Mouse (Mus musculus) stomach, embryonic 14.5 days (tissue): ENCODE measurements around the gene 9430097D07Rik. TPM values are rescaled to one million over a fixed set of nuclear protein-coding genes. Genes with fewer than 3 reads are reported as not detected.
A peak's percentile ranks its signal among the peaks of the same experiment; 100 is the strongest.

ENCODE experiments used
- ATAC-seq: fragments of 200-750 bp; cut with Nextera tagmentation; 2 replicates; pipeline ENCODE4 v1.8.0; 2017; ENCODE audit warnings: low read depth, moderate TSS enrichment; ENCODE audit not compliant: insufficient number of reproducible peaks, insufficient read depth, low FRiP score
- H3K27ac ChIP-seq: fragments of 300-500 bp; sonication (generic); 2 replicates; pipeline ENCODE4 v1.5.1; 2014; ENCODE audit warnings: mild to moderate bottlenecking, low read length, moderate library complexity, mixed read lengths
- H3K27me3 ChIP-seq: fragments of 300-500 bp; sonication (generic); 2 replicates; pipeline ENCODE4 v1.6.1; 2014; ENCODE audit warnings: low read length, control low read depth, mixed read lengths; ENCODE audit not compliant: control insufficient read depth, insufficient read depth
- H3K36me3 ChIP-seq: fragments of 300-500 bp; sonication (generic); 2 replicates; pipeline ENCODE4 v1.6.1; 2014; ENCODE audit warnings: mild to moderate bottlenecking, control low read depth, low read length, moderate library complexity, mixed read lengths; ENCODE audit not compliant: control insufficient read depth, insufficient read depth
- H3K4me1 ChIP-seq: fragments of 300-500 bp; sonication (generic); 2 replicates; pipeline ENCODE4 v1.6.1; 2014; ENCODE audit warnings: low read length, control low read depth, mixed read lengths; ENCODE audit not compliant: control insufficient read depth, insufficient read depth
- H3K4me2 ChIP-seq: fragments of 300-500 bp; sonication (generic); replicated peaks from 2 replicates; pipeline ENCODE4 v1.6.1; 2014; ENCODE audit warnings: low read depth, low read length, control low read depth
- H3K4me3 ChIP-seq: fragments of 300-500 bp; sonication (generic); 2 replicates; pipeline ENCODE4 v1.5.1; 2014; ENCODE audit warnings: low read depth, low read length, control low read depth
- H3K9ac ChIP-seq: fragments of 300-500 bp; sonication (generic); replicated peaks from 2 replicates; pipeline ENCODE4 v1.6.1; 2014; ENCODE audit warnings: low read depth, mild to moderate bottlenecking, control low read depth, low read length, moderate library complexity, mixed read lengths
- H3K9me3 ChIP-seq: fragments of 300-500 bp; sonication (generic); 2 replicates; pipeline ENCODE4 v1.6.1; 2016; ENCODE audit warnings: low read depth, low read length, control low read depth; ENCODE audit not compliant: control insufficient read depth
- WGBS: fragments of 180-500 bp; shearing (Covaris S2); extraction: QIAGEN DNeasy Blood & Tissue Kit; methylation state at CpG from one replicate; pipeline ENCODE4 v1.1.7; 2014; 5-methylcytosine and 5-hydroxymethylcytosine counted together
- polyA plus RNA-seq: library from polyadenylated mRNA; unstranded; fragments of >200 nt; fragmentation: Nextera tagmentation; extraction: Ambion mirVana; gene quantifications from 2 replicates; pipeline ENCODE4 v1.2.1, GENCODE M21; 2014

9430097D07Rik gene
- polyA plus RNA-seq, 1 experiment from 2014 or later, result not detected

- Histone ChIP-seq H3K4me2 (no peak overlapping the region), H3K9me3 (no peaks in the 10 kb centered on the region), H3K27me3 (no peaks in the 10 kb centered on the region), H3K9ac (no peak overlapping the region), H3K27ac (no peak overlapping the region), H3K36me3 (no peaks in the 10 kb centered on the region), H3K4me1 (peaks cover 5% of the 10 kb centered on the region; the same call in 1 of the 2 replicates), H3K4me3 (no peak overlapping the region)
- no peak for ATAC-seq
- 79% methylated on average over 2 of the region's 2 CpGs for WGBS
These were observed 45.0 kb downstream of the 9430097D07Rik start for GRCm38 (mm10) chr2:32530479-32530878.

GRCm38 (mm10) chr2:32528326-32528725 lies 47.2 kb downstream of the 9430097D07Rik start:
- Histone ChIP-seq H3K4me3 (no peak overlapping the region), H3K9me3 (no peaks in the 10 kb centered on the region), H3K36me3 (no peaks in the 10 kb centered on the region), H3K4me2 (no peak overlapping the region), H3K27ac (no peak overlapping the region), H3K9ac (no peak overlapping the region), H3K27me3 (no peaks in the 10 kb centered on the region), H3K4me1 (no peaks in the 10 kb centered on the region)
- ATAC-seq, result no peak
- 85% methylated on average over 1 of the region's 1 CpGs for WGBS

- no peaks in the 10 kb centered on the region for H3K9me3 ChIP-seq
- no peaks in the 10 kb centered on the region for H3K36me3 ChIP-seq
- H3K27ac ChIP-seq, result no peak overlapping the region
- H3K4me3 ChIP-seq, result no peak overlapping the region
- H3K4me1 ChIP-seq, result no peaks in the 10 kb centered on the region
- no peak for ATAC-seq
- no peak overlapping the region for H3K4me2 ChIP-seq
- no peak overlapping the region for H3K9ac ChIP-seq
- 70% methylated on average over 14 of the region's 14 CpGs for WGBS
- no peaks in the 10 kb centered on the region for H3K27me3 ChIP-seq
These were observed 48.0 kb downstream of the 9430097D07Rik start for GRCm38 (mm10) chr2:32527468-32527966.

- H3K4me1 ChIP-seq, result no peaks in the 10 kb centered on the region
- ATAC-seq, result no peak
- no peak overlapping the region for H3K4me3 ChIP-seq
- no peak overlapping the region for H3K4me2 ChIP-seq
- no peaks in the 10 kb centered on the region for H3K9me3 ChIP-seq
- 87% methylated on average over 12 of the region's 12 CpGs for WGBS
- H3K9ac ChIP-seq, result no peak overlapping the region
- H3K27me3 ChIP-seq, result no peaks in the 10 kb centered on the region
- no peaks in the 10 kb centered on the region for H3K36me3 ChIP-seq
- no peak overlapping the region for H3K27ac ChIP-seq
These were observed 49.7 kb downstream of the 9430097D07Rik start for GRCm38 (mm10) chr2:32525816-32526215.

- Histone ChIP-seq H3K27ac (no peak overlapping the region), H3K9ac (no peak overlapping the region), H3K9me3 (no peaks in the 10 kb centered on the region), H3K4me3 (no peak overlapping the region), H3K4me1 (no peaks in the 10 kb centered on the region), H3K27me3 (no peaks in the 10 kb centered on the region), H3K36me3 (no peaks in the 10 kb centered on the region), H3K4me2 (no peak overlapping the region)
- peak; percentile 73 for ATAC-seq
- 74% methylated on average over 13 of the region's 13 CpGs for WGBS
These were observed 50.9 kb downstream of the 9430097D07Rik start for GRCm38 (mm10) chr2:32524536-32525031.

Other genes with a start within 250 kb of the 9430097D07Rik start
- gene Ciz1, start 223.4 kb downstream of the 9430097D07Rik start, polyA plus RNA-seq, result 44.7 and 45.4 TPM in 2 replicates
- 20.5 and 22.6 TPM in 2 replicates for gene Dnm1, start 222.3 kb downstream of the 9430097D07Rik start, polyA plus RNA-seq
- 35.0 and 46.3 TPM in 2 replicates for gene 1110008P14Rik, start 193.7 kb downstream of the 9430097D07Rik start, polyA plus RNA-seq
- 3.7 and 6.8 TPM in 2 replicates for gene Lcn2, start 187.4 kb downstream of the 9430097D07Rik start, polyA plus RNA-seq
- 28.1 and 30.5 TPM in 2 replicates for gene Ptges2, start 179.8 kb downstream of the 9430097D07Rik start, polyA plus RNA-seq
- 5.6 TPM in 2 replicates for gene Naif1, start 125.2 kb downstream of the 9430097D07Rik start, polyA plus RNA-seq
- 13.7 and 14.1 TPM in 2 replicates for gene Slc25a25, start 124.2 kb downstream of the 9430097D07Rik start, polyA plus RNA-seq
- 10.6 and 14.0 TPM in 2 replicates for gene Fam102a, start 40.4 kb downstream of the 9430097D07Rik start, polyA plus RNA-seq
- 122 TPM in 2 replicates for gene Dpm2, start 4.8 kb downstream of the 9430097D07Rik start, polyA plus RNA-seq
- gene Pip5kl1, start 887 bp downstream of the 9430097D07Rik start, polyA plus RNA-seq, result 0.46 and 1.4 TPM in 2 replicates
- gene St6galnac4, start 11.4 kb upstream of the 9430097D07Rik start, polyA plus RNA-seq, result 17.0 and 18.1 TPM in 2 replicates
- gene St6galnac6, start 24.0 kb upstream of the 9430097D07Rik start, polyA plus RNA-seq, result 7.4 and 7.9 TPM in 2 replicates
- 16.7 and 17.1 TPM in 2 replicates for gene Ak1, start 46.1 kb upstream of the 9430097D07Rik start, polyA plus RNA-seq
- gene Eng, start 70.9 kb upstream of the 9430097D07Rik start, polyA plus RNA-seq, result 49.1 and 54.5 TPM in 2 replicates
- 25.9 and 27.1 TPM in 2 replicates for gene Fpgs, start 128.5 kb upstream of the 9430097D07Rik start, polyA plus RNA-seq
- gene Cdk9, start 137.4 kb upstream of the 9430097D07Rik start, polyA plus RNA-seq, result 78.6 and 80.8 TPM in 2 replicates
- 28.2 and 28.4 TPM in 2 replicates for gene Sh2d3c, start 145.4 kb upstream of the 9430097D07Rik start, polyA plus RNA-seq
- 0.67 and 0.77 TPM in 2 replicates for gene 6330409D20Rik, start 165.3 kb upstream of the 9430097D07Rik start, polyA plus RNA-seq
- 71.3 and 75.7 TPM in 2 replicates for gene Tor2a, start 181.6 kb upstream of the 9430097D07Rik start, polyA plus RNA-seq
- 0.13 and 0.64 TPM in 2 replicates for gene Ttc16, start 199.9 kb upstream of the 9430097D07Rik start, polyA plus RNA-seq
- 4.3 and 5.6 TPM in 2 replicates for gene Ptrh1, start 200.1 kb upstream of the 9430097D07Rik start, polyA plus RNA-seq
- gene Cfap157, start 208.7 kb upstream of the 9430097D07Rik start, polyA plus RNA-seq, result 0.21 and 0.75 TPM in 2 replicates